Mouse (Mus musculus): Measurements from ENCODE around the gene Kctd4. TPM values are rescaled to one million over a fixed set of nuclear protein-coding genes. Genes with fewer than 3 reads are reported as not detected.

The Kctd4 gene
- polyA plus RNA-seq, 1 experiment from 2014 or later, result 7.9 TPM

- H3K9ac ChIP-seq, result no peak overlapping the region; the same call in 1 of the 2 replicates
Measured at GRCm38 (mm10) chr14:75962250-75962649, 7.4 kb downstream of the Kctd4 start.

GRCm38 (mm10) chr14:75963215-75963614 is 8.4 kb downstream of the Kctd4 start:
- Histone ChIP-seq H3K4me3 (peak overlapping the region; percentile 31), H3K4me2 (peak overlapping the region; percentile 46), H3K36me3 (replicated peaks) (no peaks in the 10 kb centered on the region), H3K27me3 (replicated peaks) (no peaks in the 10 kb centered on the region), H3K9me3 (no peaks in the 10 kb centered on the region), H3K27ac (peak overlapping the region; percentile 31; the same call in 1 of the 2 replicates), H3K9ac (peak overlapping the region; percentile 9; the same call in 1 of the 2 replicates), H3K4me1 (peaks cover 21% of the 10 kb centered on the region)
- ATAC-seq (replicated peaks), result 0 out of 2 replicates have a peak, but pooled peaks have one; percentile 60
- 28% methylated on average over 5 of the region's 5 CpGs for WGBS

More at GRCm38 (mm10) chr14:75962250-75962649, 7.4 kb downstream of the Kctd4 start:
- peaks cover 21% of the 10 kb centered on the region for H3K4me1 ChIP-seq
- H3K27ac ChIP-seq, result peak overlapping the region; percentile 71
- WGBS, result 31% methylated on average over 9 of the region's 9 CpGs
- peak overlapping the region; percentile 46 for H3K4me2 ChIP-seq
- no peaks in the 10 kb centered on the region for H3K9me3 ChIP-seq
- H3K36me3 ChIP-seq (replicated peaks), result no peaks in the 10 kb centered on the region
- H3K4me3 ChIP-seq, result peak overlapping the region; percentile 31
- no peaks in the 10 kb centered on the region for H3K27me3 ChIP-seq (replicated peaks)
- ATAC-seq (replicated peaks), result 0 out of 2 replicates have a peak, but pooled peaks have one; percentile 39

DNA sequence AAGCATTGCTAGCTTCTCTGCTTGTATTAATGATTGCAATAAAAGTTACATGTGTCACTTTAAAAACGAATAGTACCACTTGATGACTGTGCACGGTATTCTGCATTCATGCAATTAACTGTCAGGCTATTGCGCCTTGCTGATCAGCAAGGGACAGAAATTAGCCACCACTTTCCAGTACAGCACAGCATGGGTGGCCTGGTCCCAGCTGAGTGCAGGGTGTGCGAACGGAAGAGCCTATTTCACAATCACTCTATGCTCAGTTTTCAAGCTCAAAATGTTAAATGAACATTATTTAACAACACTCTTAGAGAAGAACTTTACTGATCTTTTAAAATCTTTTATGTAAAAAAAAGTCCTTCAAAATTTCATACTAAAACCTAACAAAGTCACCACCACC is 9.2 kb downstream of the Kctd4 start:
- Histone ChIP-seq H3K4me2 (peak overlapping the region; percentile 46), H3K27ac (no peak overlapping the region), H3K4me3 (peak overlapping the region; percentile 31), H3K27me3 (replicated peaks) (no peaks in the 10 kb centered on the region), H3K9ac (no peak overlapping the region), H3K36me3 (replicated peaks) (no peaks in the 10 kb centered on the region), H3K9me3 (no peaks in the 10 kb centered on the region), H3K4me1 (peaks cover 21% of the 10 kb centered on the region)
- ATAC-seq (replicated peaks), result no peak
- WGBS, result 48% methylated on average over 5 of the region's 5 CpGs

- 96% methylated on average over 1 of the region's 1 CpGs for WGBS
- no peak overlapping the region for H3K4me3 ChIP-seq
- no peak for ATAC-seq (replicated peaks)
Measured at GRCm38 (mm10) chr14:75964433-75964832, 9.6 kb downstream of the Kctd4 start.

DNA sequence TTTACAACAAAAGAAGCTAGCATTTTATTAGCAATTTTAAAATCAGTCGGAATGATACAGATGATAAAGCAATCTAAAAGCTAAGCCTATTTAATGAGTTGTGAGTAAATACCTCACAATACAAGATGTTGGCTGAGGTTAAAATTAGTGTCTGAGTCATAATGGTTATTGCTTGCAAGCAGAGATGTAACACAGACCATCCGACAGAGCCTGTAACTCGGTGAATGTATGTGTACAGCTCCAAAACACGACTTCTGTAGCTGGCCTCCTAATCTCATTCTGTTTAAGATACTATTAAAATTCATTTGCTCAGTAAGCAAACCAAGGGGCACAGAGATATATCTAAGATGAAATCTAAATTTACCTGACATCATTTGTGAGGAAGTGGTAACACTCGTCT is 12.5 kb downstream of the Kctd4 start:
- 78% methylated on average over 5 of the region's 5 CpGs for WGBS
- ATAC-seq (replicated peaks), result no peak

More at GRCm38 (mm10) chr14:75964433-75964832, 9.6 kb downstream of the Kctd4 start:
- Histone ChIP-seq H3K27ac (no peak overlapping the region), H3K27me3 (replicated peaks) (no peaks in the 10 kb centered on the region), H3K4me1 (peaks cover 21% of the 10 kb centered on the region), H3K9me3 (no peaks in the 10 kb centered on the region), H3K4me2 (peak overlapping the region; percentile 46), H3K9ac (no peak overlapping the region), H3K36me3 (replicated peaks) (no peaks in the 10 kb centered on the region)

DNA sequence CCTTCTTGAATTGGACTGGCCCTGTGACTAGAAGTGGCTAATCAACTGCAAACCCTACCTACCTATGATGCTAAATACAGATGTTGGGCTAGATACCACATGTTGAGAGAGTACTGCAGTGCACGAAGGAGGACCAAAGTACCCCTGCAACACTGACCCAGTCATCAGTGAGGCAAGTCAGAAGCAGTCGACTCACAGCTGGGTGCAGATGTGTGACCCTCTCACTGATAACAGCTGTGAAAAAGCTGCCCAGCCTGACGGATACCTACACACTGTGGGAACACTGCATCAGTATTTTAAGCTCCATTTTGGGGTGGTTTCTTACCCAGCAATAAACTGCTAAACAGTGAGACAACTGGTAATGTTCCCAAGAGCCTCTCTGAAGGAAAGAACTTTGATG is 21.3 kb downstream of the Kctd4 start:
- Histone ChIP-seq H3K36me3 (replicated peaks) (no peaks in the 10 kb centered on the region), H3K27ac (no peak overlapping the region), H3K4me2 (no peak overlapping the region), H3K4me3 (no peak overlapping the region), H3K9me3 (no peaks in the 10 kb centered on the region), H3K27me3 (replicated peaks) (no peaks in the 10 kb centered on the region), H3K4me1 (no peaks in the 10 kb centered on the region), H3K9ac (no peak overlapping the region)
- ATAC-seq (replicated peaks), result no peak
- WGBS, result 68% methylated on average over 3 of the region's 3 CpGs

More for the DNA sequence above, 12.5 kb downstream of the Kctd4 start:
- no peaks in the 10 kb centered on the region for H3K27me3 ChIP-seq (replicated peaks)
- no peak overlapping the region for H3K4me3 ChIP-seq
- no peak overlapping the region for H3K9ac ChIP-seq
- no peaks in the 10 kb centered on the region for H3K9me3 ChIP-seq
- peaks cover 16% of the 10 kb centered on the region for H3K4me1 ChIP-seq
- no peak overlapping the region for H3K4me2 ChIP-seq
- no peak overlapping the region for H3K27ac ChIP-seq
- H3K36me3 ChIP-seq (replicated peaks), result no peaks in the 10 kb centered on the region

GRCm38 (mm10) chr14:75981231-75981630 is 26.4 kb downstream of the Kctd4 start:
- ATAC-seq (replicated peaks), result no peak
- Histone ChIP-seq H3K4me3 (no peak overlapping the region), H3K4me2 (no peak overlapping the region), H3K27ac (no peak overlapping the region), H3K9me3 (no peaks in the 10 kb centered on the region), H3K4me1 (no peaks in the 10 kb centered on the region), H3K27me3 (replicated peaks) (no peaks in the 10 kb centered on the region), H3K9ac (no peak overlapping the region), H3K36me3 (replicated peaks) (no peaks in the 10 kb centered on the region)
- 95% methylated on average over 3 of the region's 3 CpGs for WGBS

DNA sequence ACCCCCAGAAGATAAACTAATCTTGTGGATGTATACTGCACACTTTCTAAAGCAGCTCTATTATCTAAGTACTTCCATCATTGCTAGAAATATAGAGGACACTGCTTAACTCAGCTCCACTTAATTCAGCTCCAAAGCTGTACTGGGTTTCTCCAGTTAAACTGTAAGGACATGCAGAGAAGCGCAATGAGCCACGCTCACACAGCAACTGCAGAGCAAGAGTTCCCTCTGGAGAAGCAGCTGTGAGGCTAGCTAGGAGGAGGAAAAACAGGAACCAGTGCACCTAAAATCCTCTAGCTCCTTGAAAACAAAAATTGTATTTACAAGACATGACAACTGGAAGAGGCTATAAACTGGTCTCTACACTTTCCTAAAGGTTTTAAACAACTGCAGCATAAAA is 29.1 kb downstream of the Kctd4 start:
- Histone ChIP-seq H3K36me3 (replicated peaks) (0 out of 2 replicates have a peak, but pooled peaks cover 3% of the 10 kb centered on the region), H3K27ac (no peak overlapping the region), H3K4me3 (no peak overlapping the region)

GRCm38 (mm10) chr14:75985112-75985511 is 30.3 kb downstream of the Kctd4 start:
- Histone ChIP-seq H3K4me1 (no peaks in the 10 kb centered on the region), H3K4me2 (no peak overlapping the region), H3K9ac (no peak overlapping the region), H3K27me3 (replicated peaks) (no peaks in the 10 kb centered on the region), H3K36me3 (replicated peaks) (0 out of 2 replicates have a peak, but pooled peaks cover 3% of the 10 kb centered on the region), H3K27ac (no peak overlapping the region), H3K4me3 (no peak overlapping the region), H3K9me3 (no peaks in the 10 kb centered on the region)
- no peak; the same call in 1 of the 2 replicates for ATAC-seq (replicated peaks)
- WGBS, result 58% methylated on average over 4 of the region's 4 CpGs

More for the DNA sequence above, 29.1 kb downstream of the Kctd4 start:
- no peak for ATAC-seq (replicated peaks)
- H3K9ac ChIP-seq, result no peak overlapping the region
- no peak overlapping the region for H3K4me2 ChIP-seq
- H3K9me3 ChIP-seq, result no peaks in the 10 kb centered on the region
- H3K4me1 ChIP-seq, result no peaks in the 10 kb centered on the region
- 87% methylated on average over 2 of the region's 2 CpGs for WGBS
- H3K27me3 ChIP-seq (replicated peaks), result no peaks in the 10 kb centered on the region

DNA sequence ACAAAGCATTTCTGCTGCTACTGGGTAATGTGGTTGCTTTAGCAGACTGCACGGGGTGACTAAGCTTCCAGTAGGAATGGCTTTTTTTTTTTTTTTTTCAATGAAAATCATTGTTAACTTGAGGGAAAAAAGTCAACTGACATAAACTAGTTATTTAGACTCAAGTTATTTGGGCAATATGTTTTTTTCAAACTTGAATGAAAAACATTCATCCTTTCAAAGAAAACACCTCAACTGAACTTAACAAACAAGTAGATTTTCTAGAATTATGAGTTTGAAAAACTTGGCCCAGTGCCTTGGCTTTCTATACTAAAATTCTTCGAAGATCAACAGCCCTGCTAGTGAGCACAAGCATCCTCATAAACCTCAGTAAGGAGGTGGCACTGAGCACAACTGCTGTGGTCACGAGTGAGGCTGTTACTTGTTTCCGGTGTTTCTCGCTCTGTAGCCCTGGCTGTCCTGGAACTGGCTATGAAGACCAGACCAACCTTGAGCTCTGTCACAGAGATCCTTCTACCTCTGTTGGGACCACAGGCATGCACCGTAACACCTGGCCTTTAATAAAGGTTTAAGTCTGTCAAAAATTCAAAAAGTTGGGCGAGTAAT is 32.2 kb downstream of the Kctd4 start:
- Histone ChIP-seq H3K36me3 (replicated peaks) (0 out of 2 replicates have a peak, but pooled peaks cover 3% of the 10 kb centered on the region), H3K4me3 (no peak overlapping the region), H3K27ac (no peak overlapping the region), H3K9me3 (no peaks in the 10 kb centered on the region), H3K4me1 (no peaks in the 10 kb centered on the region), H3K9ac (no peak overlapping the region), H3K27me3 (replicated peaks) (no peaks in the 10 kb centered on the region), H3K4me2 (no peak overlapping the region)
- no peak for ATAC-seq (replicated peaks)
- WGBS, result 90% methylated on average over 7 of the region's 7 CpGs

DNA sequence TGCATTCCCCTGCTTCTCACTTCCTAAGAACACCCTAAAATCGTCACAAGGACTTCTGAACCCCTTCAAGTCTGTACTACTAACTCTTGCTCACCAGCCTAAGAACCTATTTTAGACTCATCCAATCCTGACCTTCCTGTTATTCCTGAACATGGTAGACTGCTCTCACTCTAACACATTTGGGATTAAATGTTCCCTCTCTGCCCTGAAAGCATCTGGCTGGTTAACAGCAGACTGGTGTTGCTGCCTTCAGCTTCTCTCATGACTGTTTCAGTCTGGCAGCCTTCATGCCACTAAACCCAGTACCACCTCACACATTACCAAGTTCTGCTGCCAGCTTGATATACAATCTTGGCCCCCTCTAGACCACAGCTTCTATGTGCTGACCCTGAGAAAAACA is 34.4 kb downstream of the Kctd4 start:
- no peak overlapping the region for H3K4me3 ChIP-seq
- H3K4me2 ChIP-seq, result no peak overlapping the region
- WGBS, result 88% methylated on average over 1 of the region's 1 CpGs

GRCm38 (mm10) chr14:75990936-75991335 is 36.1 kb downstream of the Kctd4 start:
- no peak overlapping the region for H3K4me2 ChIP-seq
- no peak overlapping the region for H3K4me3 ChIP-seq
- no peak overlapping the region for H3K9ac ChIP-seq
- H3K36me3 ChIP-seq (replicated peaks), result 0 out of 2 replicates have a peak, but pooled peaks cover 3% of the 10 kb centered on the region
- no peaks in the 10 kb centered on the region for H3K4me1 ChIP-seq
- H3K27ac ChIP-seq, result no peak overlapping the region
- H3K27me3 ChIP-seq (replicated peaks), result no peaks in the 10 kb centered on the region
- H3K9me3 ChIP-seq, result no peaks in the 10 kb centered on the region
- WGBS, result 92% methylated on average over 6 of the region's 6 CpGs
- no peak for ATAC-seq (replicated peaks)

More for the DNA sequence above, 34.4 kb downstream of the Kctd4 start:
- Histone ChIP-seq H3K9me3 (no peaks in the 10 kb centered on the region), H3K36me3 (replicated peaks) (0 out of 2 replicates have a peak, but pooled peaks cover 3% of the 10 kb centered on the region), H3K4me1 (no peaks in the 10 kb centered on the region), H3K27me3 (replicated peaks) (no peaks in the 10 kb centered on the region), H3K27ac (no peak overlapping the region), H3K9ac (no peak overlapping the region)
- ATAC-seq (replicated peaks), result no peak

GRCm38 (mm10) chr14:75992371-75992770 is 37.6 kb downstream of the Kctd4 start:
- Histone ChIP-seq H3K36me3 (replicated peaks) (0 out of 2 replicates have a peak, but pooled peaks cover 3% of the 10 kb centered on the region), H3K27ac (no peak overlapping the region), H3K27me3 (replicated peaks) (no peaks in the 10 kb centered on the region), H3K4me3 (no peak overlapping the region), H3K9ac (no peak overlapping the region), H3K4me2 (no peak overlapping the region), H3K4me1 (no peaks in the 10 kb centered on the region), H3K9me3 (no peaks in the 10 kb centered on the region)
- ATAC-seq (replicated peaks), result no peak
- WGBS, result 93% methylated on average over 4 of the region's 4 CpGs
